Mouse (Mus musculus): ENCODE data around the gene Coq9.

The Coq9 gene

DNA sequence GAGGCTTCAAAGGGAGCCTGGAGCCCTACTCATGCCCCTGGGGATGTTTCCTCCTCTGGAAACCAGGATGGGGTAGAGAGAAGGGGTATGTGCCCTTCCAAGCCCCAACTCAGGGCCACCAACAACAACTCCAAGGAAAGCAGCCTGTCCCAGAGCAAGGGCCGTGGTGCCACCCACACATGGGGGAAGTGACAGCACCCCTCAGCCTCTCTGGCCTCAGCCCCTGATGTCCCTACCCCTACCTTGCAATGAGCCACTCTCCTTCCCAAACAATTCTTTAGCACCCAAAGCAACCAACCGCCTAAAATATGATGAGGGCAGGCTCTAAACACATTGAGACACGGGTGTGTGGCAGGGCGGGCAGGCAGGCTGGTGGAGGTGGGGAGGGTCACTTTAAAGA is 31.9 kb downstream of the Coq9 start:
- no peak for DNase-seq (ENCODE audit: low read depth, low spot score)

DNA sequence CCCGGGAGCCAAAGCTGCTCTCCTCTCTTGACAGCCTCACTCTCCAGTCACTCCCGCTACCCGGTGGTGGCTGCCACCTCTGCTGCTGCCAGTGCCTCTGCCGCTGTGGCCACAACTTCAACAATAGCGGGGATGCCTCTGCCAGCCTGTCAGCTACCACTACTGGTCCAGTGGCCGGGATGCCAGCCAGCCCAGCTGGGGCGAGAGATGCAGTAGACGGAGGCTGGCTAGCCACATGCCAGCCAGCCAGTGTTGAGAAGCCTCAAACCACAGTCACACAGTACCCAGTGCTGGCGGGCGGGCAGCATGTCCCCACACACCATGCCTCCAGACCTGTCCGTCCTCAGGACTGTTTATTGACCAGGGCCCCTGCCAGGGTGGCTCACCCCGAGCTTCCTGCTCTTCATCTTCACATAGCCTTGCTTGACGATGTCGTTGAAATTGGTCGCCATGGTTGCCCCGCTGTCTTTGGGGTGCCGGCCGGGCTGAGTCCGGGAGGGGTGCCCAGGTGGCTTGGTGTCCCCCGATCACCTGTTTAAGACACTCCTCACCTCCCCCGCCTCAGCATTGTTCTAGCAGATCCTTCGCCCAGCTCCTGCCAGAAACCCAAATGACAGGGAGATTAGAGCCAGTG is 32.5 kb downstream of the Coq9 start:
- no peak for DNase-seq (ENCODE audit: low read depth, low spot score)

DNA sequence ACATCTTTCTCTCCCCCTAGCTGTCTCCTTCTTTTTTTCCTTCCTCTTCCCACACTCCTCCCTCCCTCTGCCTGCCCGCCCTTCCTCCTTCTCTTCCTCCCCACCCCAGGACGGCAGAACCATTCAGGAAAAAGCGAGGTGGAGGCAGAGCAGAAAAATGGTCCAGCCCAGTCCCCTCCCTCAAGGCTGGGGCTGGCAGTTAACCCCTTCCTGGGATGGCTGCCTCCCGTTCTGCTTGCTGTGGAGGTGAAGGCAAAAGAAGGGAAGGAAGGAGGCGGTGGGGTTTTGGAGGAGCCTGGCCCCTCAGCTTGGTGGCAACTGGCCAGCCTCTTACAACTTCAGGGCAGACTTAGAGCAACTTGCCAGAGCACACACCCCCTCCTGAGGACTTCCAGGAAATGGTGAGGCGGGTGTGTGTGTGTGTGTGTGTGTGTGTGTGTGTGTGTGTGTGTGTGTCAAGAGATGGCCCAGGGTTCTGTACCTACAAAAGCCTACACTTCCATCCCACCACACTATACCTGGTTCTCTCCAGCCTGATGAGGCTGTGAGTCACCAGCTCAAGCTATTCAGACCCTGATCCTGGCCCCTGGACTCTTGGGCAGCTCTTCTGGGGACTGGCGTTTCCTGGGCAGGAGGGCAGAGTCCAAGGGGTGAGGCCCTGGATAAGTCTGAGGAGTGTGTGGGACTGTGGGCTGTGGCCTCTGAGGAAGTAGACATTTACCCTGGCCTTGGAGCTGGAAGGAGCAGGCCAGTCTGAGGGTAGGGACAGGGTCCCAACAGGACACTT is 33.2 kb downstream of the Coq9 start:
- no peak for DNase-seq (ENCODE audit: low read depth, low spot score)

DNA sequence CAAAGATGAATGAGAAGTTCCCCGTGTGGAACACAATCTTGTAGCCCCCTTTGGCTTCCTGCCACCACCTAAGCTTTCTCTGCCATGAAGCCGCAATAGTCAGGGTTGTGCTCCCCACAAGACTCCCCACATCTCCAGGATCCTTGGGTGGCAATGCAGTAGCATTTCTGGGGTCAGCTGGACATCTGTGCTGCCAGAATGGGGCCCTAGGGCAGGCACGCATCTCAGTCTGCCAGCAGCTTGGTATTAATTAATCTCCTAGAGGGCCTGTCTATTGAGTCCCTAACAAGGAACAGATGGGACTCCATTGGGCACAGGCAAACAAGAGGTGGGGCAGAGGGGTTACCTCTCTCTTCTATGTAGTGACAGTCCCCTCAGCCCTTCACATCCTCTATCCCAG is 34.0 kb downstream of the Coq9 start:
- DNase-seq (ENCODE audit: low read depth, low spot score) = no peak

DNA sequence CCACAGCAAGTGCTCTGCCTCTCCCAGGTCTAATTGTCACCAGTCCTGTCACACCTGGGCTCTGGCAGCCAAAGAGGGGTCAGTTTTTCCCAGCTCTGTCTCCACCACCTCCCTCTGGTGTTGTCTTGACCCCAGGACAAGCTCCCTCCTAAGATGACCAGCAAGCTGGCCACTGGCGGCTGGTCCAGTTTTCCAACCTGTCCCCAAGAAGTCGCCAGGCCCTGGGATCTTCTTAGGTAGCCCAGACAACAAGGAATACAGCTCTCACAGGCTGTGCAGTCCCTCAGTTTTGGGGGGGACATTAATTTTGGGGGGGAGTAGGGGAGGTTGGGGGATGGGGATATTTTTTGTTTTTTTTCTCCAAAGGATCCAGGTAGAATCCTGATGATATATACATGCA is 34.5 kb downstream of the Coq9 start:
- no peak for DNase-seq (ENCODE audit: low read depth, low spot score)

DNA sequence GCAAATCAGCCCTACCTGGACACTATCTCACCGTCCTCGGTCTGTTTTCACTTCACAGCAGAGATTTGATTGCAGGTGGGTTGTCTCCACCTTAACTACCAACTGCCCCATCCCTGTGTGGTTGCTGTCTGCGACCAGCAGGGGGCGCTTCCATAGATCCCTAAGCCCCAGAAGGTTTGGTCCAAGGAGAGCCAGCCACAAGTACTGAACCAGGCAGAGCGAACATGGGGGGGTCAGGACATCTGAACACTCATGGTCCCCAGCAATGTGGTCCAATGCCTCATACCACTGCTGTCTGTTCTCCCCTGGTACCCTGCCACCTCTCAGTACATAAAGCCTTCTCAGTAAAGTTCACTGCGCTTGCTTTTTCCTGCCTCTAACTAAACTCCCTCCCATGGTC is 36.2 kb downstream of the Coq9 start:
- DNase-seq (ENCODE audit: low read depth, low spot score) = peak; percentile 51

DNA sequence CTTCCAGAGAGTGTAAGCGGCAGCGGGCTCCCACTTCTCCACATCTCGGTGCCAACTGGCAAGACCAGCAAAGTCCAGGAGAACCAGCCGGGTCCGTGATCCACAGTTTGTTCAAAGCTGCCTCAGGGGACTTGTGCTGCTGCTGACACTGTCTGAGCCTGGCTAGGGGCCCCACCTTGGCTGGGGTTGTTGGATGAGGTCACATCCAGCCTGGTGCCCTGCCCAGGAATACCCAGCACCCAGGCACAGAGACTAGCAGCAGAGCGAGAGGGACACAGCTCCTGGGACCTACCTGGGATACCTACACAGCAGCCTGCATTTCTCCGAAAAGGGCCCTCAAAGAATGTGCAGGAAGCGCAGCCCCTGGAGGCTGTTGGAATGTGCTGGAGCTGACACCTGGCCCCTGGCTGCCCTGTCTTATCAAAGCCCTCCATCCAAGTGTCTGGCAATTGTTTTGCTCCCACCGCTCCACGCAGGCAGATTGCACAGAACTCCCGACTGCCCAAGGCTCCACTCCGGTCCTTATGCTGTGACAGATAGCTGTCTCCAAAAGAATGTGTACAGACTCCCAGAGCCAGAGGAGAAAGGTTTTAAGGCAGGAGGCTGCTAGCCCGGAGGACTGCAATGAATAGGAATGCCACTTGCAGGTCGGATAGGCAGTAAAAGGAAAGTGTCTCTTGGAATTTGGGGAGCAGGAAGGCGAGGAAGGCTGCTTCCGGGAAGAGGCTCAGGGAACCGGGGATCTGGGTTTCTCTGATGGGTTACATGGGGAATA is 37.2 kb downstream of the Coq9 start:
- no peak for DNase-seq (ENCODE audit: low read depth, low spot score)

DNA sequence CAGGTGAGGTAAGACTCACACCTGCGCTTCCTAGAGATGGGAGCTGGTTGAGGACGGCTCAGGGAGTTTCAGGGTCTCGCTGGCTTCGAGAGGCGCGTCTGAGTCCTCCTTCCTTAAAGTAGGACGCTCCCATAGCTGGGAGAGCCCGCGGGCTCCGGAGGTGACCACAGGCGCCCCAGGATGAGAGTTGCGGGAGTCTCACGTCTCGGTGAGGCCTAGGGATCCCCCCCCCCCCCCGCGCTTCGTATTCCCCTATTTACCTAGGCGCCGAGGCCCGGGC is 37.7 kb downstream of the Coq9 start:
- no peak for DNase-seq (ENCODE audit: low read depth, low spot score)

DNA sequence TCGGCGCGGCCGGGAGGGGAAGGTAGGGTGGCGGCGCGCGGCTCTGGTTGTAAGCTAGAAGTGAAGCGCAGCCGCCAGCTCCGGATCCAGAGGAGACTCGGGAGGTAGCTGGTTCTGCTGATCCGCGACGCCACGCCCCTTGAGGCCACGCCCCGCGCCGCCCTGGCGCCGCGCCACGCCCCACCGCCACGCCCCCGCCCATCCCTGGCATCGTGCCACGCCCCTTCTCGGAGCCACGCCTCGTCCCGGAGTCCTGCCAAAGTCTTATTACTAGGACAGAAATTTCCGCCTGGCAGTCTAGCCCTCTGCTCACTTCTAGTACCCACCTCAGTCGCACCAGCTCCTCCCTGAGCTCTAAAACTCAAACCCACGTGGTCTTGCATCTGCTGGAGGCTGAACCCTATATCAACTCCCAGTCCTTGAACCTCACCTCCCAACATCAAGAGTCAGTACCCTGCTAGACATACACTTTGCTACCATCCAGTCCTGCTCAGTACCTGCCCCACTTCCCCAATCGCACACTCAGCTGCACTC is 38.1 kb downstream of the Coq9 start, which contains the start of gene Dok4:
Gene Dok4 (minus strand): TSS at position 134 of the 534 bp plus-strand sequence.
- DNase-seq (ENCODE audit: low read depth, low spot score) = peak; percentile 73

DNA sequence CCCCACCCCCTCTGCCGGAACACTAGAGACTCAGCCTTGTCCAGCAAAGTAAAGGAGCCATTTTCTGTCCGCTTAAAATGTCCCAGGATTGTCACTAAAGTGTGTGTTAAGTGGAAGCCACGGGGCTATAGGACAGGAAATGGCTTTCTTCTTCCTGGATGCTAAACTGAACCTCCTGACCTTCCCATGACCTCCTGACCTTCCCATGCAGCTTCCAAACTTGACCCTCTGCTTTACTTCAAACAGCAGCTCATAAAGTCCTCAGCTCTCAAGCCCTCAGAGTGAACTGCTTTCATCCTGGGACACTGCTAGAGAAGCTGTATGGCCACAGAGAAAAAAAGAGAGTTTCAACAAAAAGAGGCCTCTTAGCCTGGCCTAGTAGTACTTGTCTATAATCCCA is 38.7 kb downstream of the Coq9 start:
- no peak for DNase-seq (ENCODE audit: low read depth, low spot score)

DNA sequence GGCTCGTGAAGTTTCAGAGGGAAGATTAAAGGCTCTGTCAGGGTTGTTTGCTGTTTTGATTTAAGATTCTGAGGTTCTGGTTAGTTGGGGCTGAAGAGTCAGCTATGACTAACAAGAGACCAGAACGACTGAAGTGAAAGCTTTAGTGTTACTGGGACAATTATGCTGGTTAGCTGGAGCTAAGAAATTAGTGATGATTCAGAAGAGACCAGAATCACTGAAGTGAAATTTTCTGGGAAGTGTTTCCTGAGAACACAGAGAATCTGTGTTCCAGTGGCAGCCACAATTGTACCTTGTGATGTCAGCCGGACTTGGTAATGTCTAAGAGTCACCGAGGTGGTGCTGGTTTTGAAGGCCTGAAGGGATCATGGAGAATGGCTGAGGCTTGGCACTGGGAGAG is 42.6 kb downstream of the Coq9 start:
- no peak for DNase-seq (ENCODE audit: low read depth, low spot score)

DNA sequence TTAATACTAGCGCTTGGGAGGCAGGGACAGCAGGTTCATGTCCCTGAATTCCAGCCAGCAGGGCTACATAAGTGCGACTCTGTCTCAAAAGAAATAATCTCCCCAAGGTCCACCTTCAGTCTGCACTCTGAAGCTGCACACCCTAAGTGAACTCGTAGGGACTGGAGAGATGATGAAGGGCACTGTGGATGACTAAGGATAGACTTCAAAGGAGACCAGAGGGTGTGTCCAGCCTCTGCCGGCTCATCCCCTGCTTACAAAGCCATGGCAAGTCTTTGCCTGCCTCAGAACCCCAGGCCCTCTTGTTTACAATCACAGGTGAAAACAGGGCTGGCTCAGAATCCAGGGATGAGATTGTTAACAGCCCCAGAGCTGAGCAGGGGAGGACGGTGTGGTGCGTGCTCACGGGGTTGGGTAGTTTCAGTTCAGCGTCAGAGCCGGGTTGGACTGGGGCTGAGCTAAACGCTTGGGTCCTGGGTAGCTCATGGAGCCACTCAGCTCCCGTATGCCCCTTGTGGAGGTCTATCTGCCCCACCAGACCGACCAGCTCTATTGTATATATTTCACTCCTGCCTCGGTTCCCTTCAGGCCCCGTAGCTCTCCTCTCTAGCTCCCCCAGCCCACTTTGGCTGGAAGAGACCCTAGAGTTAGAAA is 50.4 kb downstream of the Coq9 start:
- DNase-seq (ENCODE audit: low read depth, low spot score) = no peak

DNA sequence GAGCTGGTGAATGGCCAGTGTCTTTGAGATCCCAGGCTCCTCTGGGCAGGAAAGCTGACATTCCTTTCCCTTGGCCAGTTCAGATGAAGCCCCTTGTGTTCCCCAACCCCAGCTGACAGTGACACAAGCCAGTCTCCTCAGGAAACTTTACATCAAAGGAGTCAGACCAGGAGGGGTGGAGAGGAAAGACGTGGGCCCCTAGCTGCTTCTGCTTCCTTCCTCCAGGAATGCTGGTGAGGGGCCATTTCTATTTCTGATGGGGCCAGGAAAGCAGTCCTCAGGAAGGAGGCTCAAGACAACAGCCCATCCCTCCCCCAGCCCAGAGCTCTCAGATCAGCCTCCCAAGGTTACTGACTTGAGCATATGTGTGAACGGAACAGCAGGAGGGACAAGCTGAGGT is 54.8 kb downstream of the Coq9 start:
- no peak for DNase-seq (ENCODE audit: low read depth, low spot score)

DNA sequence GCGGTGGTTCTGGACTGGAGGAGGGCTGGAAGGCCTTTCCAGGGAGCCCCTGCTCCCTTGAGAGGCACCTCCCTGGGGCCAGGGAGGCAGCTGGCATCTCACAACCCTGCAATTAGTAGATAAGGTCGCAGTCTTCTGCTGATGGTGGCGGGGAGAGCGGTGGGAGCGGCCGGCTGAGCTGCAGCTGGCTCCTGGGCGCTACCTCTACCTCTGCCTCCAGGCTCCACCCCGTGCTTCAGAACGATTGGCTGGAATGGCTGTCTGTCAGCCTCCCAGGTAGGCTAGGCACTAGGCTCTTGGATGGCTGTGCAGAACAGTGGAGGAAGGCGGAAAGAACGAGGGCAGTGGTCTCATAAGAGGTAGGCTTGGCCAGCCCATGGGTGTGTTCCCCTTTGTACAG is 61.1 kb downstream of the Coq9 start:
- DNase-seq (ENCODE audit: low read depth, low spot score) = no peak

DNA sequence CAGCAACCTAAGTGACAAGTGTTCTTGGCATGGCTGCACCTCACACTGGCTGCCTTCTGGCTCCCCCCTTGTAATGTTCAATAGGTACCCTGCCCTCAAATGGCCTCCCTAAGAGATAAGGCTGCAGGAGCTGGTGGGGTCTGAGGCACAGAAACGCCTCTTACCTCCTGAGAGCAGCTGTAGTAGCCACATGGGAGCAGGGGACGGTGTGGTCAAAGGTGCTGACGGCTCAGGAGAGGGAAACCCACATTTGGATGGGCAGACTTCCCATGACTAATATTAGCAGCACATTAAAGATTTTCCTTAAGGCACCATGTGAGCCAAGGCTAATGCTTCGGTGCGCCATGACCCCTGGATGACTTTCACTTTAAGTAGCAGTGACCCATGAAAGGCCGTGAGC is 62.5 kb downstream of the Coq9 start:
- no peak for DNase-seq (ENCODE audit: low read depth, low spot score)

DNA sequence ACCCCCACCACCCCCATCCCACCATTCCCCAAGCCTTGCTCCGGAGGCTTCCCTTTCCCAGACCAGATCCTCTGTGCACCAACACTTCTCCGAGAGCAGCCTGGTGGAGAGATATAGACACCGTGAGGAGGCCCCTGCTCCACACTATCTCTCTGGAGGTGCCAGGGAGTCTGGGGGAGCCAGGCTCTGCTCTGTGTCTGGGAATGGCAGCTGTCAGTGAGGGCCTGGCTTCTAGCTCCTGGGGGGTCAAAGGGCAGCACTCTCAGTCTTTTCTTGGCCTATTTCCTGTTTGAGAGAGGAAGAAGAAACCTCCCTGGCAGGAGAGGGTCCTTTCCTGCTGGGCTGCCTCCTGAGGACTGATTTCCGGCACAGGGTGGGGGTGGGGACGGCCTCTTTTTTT is 62.9 kb downstream of the Coq9 start:
- no peak for DNase-seq (ENCODE audit: low read depth, low spot score)

DNA sequence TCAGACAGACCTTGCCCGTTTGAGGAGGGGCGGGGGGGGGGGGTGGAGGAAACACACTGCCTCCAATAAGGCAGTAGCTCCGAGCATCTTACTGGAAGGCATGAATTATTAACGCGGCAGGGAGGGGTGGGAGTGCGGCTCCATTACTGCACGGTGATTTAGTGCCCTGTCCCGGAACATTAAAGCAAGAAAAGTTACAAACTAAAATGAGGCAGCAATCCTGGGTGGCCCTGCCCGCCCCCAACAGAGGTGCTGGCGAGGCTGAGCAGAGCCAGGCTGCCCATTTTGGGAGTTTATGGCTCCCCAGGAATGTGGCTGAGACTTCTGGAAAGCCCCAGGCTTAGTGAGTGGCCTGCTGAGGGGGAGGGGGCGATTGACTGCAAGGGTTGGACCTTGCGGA is 65.6 kb downstream of the Coq9 start:
- DNase-seq (ENCODE audit: low read depth, low spot score) = no peak
